Mouse (Mus musculus): ENCODE measurements around the gene Sumf1. TPM values are rescaled to one million over a fixed set of nuclear protein-coding genes. Genes with fewer than 3 reads are reported as not detected.

Sumf1 gene
- polyA plus RNA-seq, 1 experiment from 2014 or later = 22.7 TPM

DNA sequence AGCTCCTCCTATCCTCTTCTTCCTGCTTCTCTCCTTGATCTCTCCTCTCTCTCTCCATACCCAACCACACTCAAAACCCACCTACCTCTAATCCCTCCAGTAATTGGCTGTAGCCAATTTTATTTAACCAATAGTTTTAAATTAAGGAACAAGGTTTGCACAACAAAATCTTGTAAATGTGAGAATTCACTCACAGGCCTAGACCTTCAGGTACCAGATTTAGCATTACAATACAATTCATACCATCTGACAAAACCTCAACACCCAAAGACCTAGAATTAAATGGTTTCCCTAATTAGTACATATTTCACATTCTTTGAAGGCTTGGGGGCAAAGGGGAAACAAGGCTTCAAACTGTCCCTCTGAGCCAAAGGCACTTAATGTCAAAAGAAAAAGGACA is 78.0 kb downstream of the Sumf1 start:
- Histone ChIP-seq H3K4me3 (no peak overlapping the region), H3K4me1 (no peaks in the 10 kb centered on the region), H3K9ac (no peak overlapping the region), H3K27me3 (no peaks in the 10 kb centered on the region), H3K4me2 (replicated peaks) (no peak overlapping the region), H3K9me3 (no peaks in the 10 kb centered on the region), H3K27ac (no peak overlapping the region), H3K36me3 (no peaks in the 10 kb centered on the region)
- ATAC-seq (ENCODE audit: insufficient number of reproducible peaks, insufficient read depth, low FRiP score, low TSS enrichment) = no peak

DNA sequence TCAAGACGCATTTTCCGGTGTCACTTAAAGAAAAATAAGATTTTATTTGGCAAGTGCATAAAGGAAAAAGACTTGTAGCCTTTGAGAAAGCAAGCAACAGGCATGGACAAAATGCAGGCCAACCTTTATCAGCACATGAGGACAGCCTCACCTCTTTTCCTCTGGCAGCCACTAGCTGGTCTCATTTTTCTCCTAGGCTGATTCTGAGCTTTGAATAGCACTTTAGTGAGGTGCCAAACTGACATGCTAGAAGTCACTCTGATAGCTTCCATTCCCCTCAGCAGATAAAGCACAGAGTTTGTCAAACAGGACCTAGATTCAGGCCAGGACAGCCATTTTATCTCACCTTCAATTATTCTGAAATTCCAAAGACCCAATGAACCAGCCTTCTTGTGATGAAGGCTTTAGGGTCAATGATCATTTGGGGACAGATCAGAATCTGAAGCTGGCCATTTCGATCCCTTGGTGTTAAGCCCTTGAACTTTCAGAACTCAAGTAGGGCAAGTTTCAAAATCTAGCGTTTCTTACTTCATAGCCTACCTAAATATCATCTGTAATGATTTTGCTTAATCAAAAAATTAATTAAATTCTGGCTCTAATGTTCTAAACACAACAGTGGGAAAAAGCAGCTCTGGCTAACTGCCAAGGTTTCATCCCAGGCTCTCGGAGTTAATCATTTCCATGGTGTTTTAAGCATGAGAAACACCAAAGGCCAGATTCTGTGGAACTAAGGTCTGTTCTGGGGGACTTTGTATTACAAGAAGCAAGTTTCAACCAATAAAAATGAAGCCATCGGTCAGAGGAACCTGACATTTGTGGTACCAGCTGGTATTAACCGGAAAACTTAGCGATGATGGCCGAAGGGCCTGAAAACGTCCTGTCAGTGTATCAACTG is 83.2 kb downstream of the Sumf1 start:
- Histone ChIP-seq H3K36me3 (no peaks in the 10 kb centered on the region), H3K9ac (no peak overlapping the region), H3K27me3 (no peaks in the 10 kb centered on the region)

DNA sequence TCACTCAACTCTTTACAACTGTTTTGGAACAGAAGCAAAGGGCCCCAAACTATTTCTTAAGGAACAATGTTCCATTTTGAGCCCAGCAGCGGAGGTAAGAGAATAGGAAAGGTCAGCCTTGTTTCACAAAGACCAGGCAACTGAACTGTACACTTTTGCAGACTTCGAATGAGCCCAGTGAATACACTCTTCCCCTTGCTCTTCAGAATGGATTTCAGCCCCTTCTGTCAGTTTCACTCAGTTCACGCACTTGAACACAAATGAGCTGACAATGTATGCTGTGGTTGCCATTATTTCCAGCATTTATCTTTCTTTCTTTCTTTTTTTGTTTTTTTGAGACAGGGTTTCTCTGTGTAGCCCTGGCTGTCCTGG is 86.5 kb downstream of the Sumf1 start:
- Histone ChIP-seq H3K27ac (no peak overlapping the region), H3K9ac (no peak overlapping the region), H3K4me1 (no peaks in the 10 kb centered on the region), H3K36me3 (no peaks in the 10 kb centered on the region), H3K4me3 (no peak overlapping the region), H3K9me3 (no peaks in the 10 kb centered on the region), H3K4me2 (replicated peaks) (no peak overlapping the region), H3K27me3 (no peaks in the 10 kb centered on the region)
- no peak for ATAC-seq (ENCODE audit: insufficient number of reproducible peaks, insufficient read depth, low FRiP score, low TSS enrichment)
- WGBS = 83% methylated on average over 3 of the region's 3 CpGs

More for the DNA sequence above, 83.2 kb downstream of the Sumf1 start:
- Histone ChIP-seq H3K9me3 (no peaks in the 10 kb centered on the region), H3K27ac (no peak overlapping the region), H3K4me2 (replicated peaks) (no peak overlapping the region), H3K4me1 (no peaks in the 10 kb centered on the region), H3K4me3 (no peak overlapping the region)
- no peak for ATAC-seq (ENCODE audit: insufficient number of reproducible peaks, insufficient read depth, low FRiP score, low TSS enrichment)
- WGBS = 81% methylated on average over 10 of the region's 10 CpGs

DNA sequence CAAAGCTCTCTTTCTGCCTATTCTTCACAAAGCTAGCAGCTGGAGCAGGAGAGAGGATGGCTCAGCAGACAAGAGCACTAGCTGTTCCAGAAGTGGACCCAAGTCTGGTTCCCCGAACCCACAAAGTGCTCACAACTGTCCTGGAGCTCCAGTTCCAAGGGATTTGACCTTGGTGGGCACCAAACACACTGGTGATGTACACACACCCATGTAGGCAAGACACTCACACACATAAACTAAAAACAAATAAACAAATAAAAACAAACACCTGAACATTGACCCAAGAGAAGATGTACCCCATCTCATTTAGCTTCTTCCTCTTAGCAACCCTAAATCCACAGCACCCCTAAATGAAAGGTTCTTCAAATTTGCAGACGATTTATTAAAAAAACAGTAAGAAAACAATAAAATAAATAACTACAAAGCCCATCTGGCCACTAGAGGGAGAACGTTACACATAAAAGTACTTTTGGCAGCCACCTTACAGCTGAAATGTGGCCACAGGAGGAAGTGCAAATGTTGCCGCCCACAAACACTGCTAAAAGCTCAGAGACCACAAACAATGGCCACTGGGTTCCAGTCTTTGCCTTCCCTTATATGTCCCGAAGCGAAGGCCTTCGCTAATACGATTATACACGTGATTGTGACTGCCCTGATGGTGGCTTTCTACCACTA is 87.1 kb downstream of the Sumf1 start:
- Histone ChIP-seq H3K9ac (no peak overlapping the region), H3K9me3 (no peaks in the 10 kb centered on the region), H3K27ac (no peak overlapping the region), H3K4me3 (no peak overlapping the region), H3K4me2 (replicated peaks) (no peak overlapping the region), H3K27me3 (no peaks in the 10 kb centered on the region), H3K4me1 (no peaks in the 10 kb centered on the region), H3K36me3 (no peaks in the 10 kb centered on the region)
- no peak for ATAC-seq (ENCODE audit: insufficient number of reproducible peaks, insufficient read depth, low FRiP score, low TSS enrichment)
- 20% methylated on average over 9 of the region's 9 CpGs for WGBS

DNA sequence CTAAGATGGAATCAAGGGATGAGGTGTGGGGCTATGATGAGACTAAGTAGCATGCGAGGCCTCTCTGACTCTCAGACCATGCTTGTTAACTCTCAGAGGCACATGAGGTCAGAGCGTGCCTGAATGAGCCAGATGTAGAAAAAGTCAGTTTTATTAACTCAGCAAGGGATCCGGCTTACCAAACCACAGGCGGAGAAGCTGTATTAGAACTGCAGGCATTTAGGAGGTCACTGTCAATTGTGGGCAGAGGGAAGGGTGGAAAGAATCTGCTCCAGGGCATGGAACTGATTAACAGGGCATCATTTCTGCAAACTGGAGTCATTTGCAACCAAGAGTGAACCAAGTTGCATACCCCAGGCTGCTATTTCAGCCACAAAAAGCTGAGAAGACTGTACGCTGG is 89.9 kb downstream of the Sumf1 start:
- 35% methylated on average over 5 of the region's 5 CpGs for WGBS
- no peak for ATAC-seq (ENCODE audit: insufficient number of reproducible peaks, insufficient read depth, low FRiP score, low TSS enrichment)
- Histone ChIP-seq H3K4me1 (no peaks in the 10 kb centered on the region), H3K9ac (no peak overlapping the region), H3K36me3 (no peaks in the 10 kb centered on the region), H3K9me3 (no peaks in the 10 kb centered on the region), H3K27ac (no peak overlapping the region), H3K27me3 (no peaks in the 10 kb centered on the region), H3K4me2 (replicated peaks) (no peak overlapping the region), H3K4me3 (no peak overlapping the region)

DNA sequence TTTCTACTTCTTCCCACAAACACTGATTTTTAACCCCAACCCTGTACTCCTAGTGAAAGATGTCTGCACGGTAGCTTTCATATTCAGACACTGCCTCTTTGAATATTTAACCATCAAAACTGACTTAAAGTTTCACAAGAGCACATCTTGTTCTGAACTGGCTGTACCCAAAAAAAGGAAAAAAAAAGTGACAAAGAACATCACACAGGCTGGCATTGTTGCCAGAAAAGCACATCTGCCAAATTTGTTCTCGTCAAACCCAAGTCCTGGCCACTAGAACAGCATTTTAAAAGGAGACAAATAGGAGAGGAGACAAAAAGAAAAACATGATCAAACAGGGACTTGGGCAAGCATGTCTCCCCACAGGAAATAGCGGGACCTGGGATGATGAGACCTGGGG is 91.9 kb downstream of the Sumf1 start:
- no peak for ATAC-seq (ENCODE audit: insufficient number of reproducible peaks, insufficient read depth, low FRiP score, low TSS enrichment)
- Histone ChIP-seq H3K4me2 (replicated peaks) (no peak overlapping the region), H3K36me3 (no peaks in the 10 kb centered on the region), H3K9me3 (no peaks in the 10 kb centered on the region), H3K4me3 (no peak overlapping the region), H3K9ac (no peak overlapping the region), H3K27ac (no peak overlapping the region), H3K4me1 (no peaks in the 10 kb centered on the region), H3K27me3 (no peaks in the 10 kb centered on the region)
- WGBS = 79% methylated on average over 3 of the region's 3 CpGs

DNA sequence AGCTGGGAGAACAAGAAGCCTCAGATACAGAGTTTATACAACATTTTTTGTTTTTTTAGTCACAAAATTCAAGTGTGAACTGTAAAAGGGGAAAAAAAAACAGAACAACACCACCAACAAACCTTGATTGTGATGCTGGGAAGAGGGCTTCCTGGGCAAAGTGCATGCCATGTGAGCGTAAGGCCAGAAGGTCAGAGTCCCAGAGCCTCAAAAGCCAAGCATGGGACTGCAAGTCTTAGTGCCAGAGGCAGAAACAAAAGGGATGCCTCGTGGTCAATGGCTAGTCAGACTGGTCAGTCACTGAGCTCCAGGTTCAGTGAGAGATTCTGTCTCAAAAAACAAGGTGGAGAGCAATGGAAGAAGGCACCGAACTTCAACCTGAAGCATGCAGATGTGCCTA is 92.7 kb downstream of the Sumf1 start:
- ATAC-seq (ENCODE audit: insufficient number of reproducible peaks, insufficient read depth, low FRiP score, low TSS enrichment) = no peak
- WGBS = 75% methylated on average over 3 of the region's 3 CpGs
- no peaks in the 10 kb centered on the region for H3K36me3 ChIP-seq
- no peaks in the 10 kb centered on the region for H3K4me1 ChIP-seq
- no peaks in the 10 kb centered on the region for H3K9me3 ChIP-seq
- no peak overlapping the region for H3K9ac ChIP-seq
- H3K4me2 ChIP-seq (replicated peaks) = no peak overlapping the region
- no peak overlapping the region for H3K4me3 ChIP-seq
- no peak overlapping the region for H3K27ac ChIP-seq
- H3K27me3 ChIP-seq = no peaks in the 10 kb centered on the region

DNA sequence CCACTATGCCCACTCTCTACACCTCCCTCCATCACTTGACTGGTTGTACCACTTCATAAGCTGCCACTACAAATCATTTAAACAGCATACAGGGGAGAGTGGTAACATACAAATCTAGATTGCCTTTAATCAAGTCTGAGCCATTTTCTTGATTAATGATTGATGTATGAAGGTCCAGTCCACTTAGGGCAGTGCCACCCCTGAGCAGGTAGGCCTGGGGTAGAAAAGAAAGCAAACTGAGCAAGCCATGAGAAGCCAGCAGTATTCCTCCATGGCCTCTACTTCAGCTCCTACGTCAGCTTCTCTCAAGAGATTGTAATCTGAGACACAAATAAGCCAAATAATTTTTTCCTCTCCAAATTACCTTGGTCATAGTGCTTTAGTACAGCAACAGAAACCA is 94.1 kb downstream of the Sumf1 start:
- no peak overlapping the region for H3K4me3 ChIP-seq
- no peaks in the 10 kb centered on the region for H3K27me3 ChIP-seq
- H3K27ac ChIP-seq = no peak overlapping the region
- no peak overlapping the region for H3K9ac ChIP-seq
- no peak for ATAC-seq (ENCODE audit: insufficient number of reproducible peaks, insufficient read depth, low FRiP score, low TSS enrichment)
- no peak overlapping the region for H3K4me2 ChIP-seq (replicated peaks)
- no peaks in the 10 kb centered on the region for H3K4me1 ChIP-seq
- no peaks in the 10 kb centered on the region for H3K36me3 ChIP-seq
- H3K9me3 ChIP-seq = no peaks in the 10 kb centered on the region
- WGBS = 24% methylated on average over 1 of the region's 1 CpGs

DNA sequence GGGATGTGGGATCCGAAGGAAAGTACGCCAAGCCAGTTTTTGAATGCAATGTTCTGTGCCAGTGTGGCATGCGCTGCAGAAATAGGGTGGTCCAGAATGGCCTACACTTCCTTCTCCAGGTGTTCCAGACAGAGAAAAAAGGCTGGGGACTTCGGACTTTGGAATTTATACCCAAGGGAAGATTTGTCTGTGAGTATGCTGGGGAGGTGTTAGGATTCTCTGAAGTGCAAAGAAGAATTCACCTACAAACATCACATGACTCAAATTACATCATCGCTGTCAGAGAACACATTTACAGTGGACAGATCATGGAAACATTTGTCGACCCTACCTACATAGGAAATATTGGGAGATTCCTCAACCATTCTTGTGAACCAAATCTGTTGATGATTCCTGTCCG is 109.5 kb downstream of the Sumf1 start:
- H3K4me3 ChIP-seq = no peak overlapping the region
- H3K27me3 ChIP-seq = no peaks in the 10 kb centered on the region
- no peak overlapping the region for H3K4me2 ChIP-seq (replicated peaks)
- H3K27ac ChIP-seq = no peak overlapping the region
- ATAC-seq (ENCODE audit: insufficient number of reproducible peaks, insufficient read depth, low FRiP score, low TSS enrichment) = no peak
- 93% methylated on average over 7 of the region's 7 CpGs for WGBS
- H3K9ac ChIP-seq = no peak overlapping the region
- H3K9me3 ChIP-seq = no peaks in the 10 kb centered on the region
- 0 out of 2 replicates have a peak, but pooled peaks cover 15% of the 10 kb centered on the region for H3K36me3 ChIP-seq
- H3K4me1 ChIP-seq = no peaks in the 10 kb centered on the region

DNA sequence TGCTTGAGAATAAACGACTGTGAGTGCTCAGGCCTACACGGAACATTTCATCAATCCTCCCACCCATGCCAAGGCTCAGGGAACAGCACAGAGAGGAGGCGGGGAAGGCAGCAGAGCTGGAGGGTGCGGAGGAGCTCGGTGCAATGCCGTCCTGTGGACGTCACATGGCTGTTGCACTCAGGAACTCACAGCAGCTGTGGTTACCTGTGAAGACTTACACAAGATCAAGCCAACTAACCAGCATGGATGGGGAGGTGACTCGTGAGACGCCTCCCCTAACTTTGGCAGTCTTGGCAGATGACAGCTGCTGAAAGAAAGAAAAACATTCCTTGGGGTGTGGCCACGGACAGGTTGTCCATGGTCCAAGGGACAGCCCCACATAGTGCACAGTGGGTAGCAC is 110.8 kb downstream of the Sumf1 start:
- Histone ChIP-seq H3K4me1 (no peaks in the 10 kb centered on the region), H3K27ac (no peak overlapping the region), H3K9me3 (no peaks in the 10 kb centered on the region), H3K4me2 (replicated peaks) (no peak overlapping the region), H3K36me3 (0 out of 2 replicates have a peak, but pooled peaks cover 15% of the 10 kb centered on the region), H3K9ac (no peak overlapping the region), H3K27me3 (no peaks in the 10 kb centered on the region), H3K4me3 (no peak overlapping the region)
- WGBS = 89% methylated on average over 10 of the region's 10 CpGs
- no peak for ATAC-seq (ENCODE audit: insufficient number of reproducible peaks, insufficient read depth, low FRiP score, low TSS enrichment)

DNA sequence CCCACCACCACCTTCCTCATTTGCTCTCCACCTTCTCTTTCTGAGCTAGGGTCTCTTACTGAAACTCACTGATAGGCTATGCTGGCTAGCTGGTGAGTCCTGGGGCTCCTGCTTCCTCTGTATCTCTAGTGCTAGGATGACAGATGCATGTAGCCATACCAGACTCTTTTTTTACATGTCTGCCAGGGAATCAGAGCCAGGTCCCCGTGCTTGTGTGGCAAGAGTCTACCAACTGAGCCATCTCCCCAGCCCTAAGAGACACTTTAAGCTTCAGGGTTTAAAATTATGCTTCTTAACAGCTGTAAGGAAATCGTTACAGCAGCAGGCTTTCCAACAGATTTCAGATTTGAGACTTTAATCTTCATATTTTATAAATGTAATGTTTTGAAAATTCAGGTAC is 111.5 kb downstream of the Sumf1 start:
- no peaks in the 10 kb centered on the region for H3K27me3 ChIP-seq
- H3K9ac ChIP-seq = no peak overlapping the region
- no peak overlapping the region for H3K4me3 ChIP-seq
- 87% methylated on average over 2 of the region's 2 CpGs for WGBS
- H3K27ac ChIP-seq = no peak overlapping the region
- no peak overlapping the region for H3K4me2 ChIP-seq (replicated peaks)
- ATAC-seq (ENCODE audit: insufficient number of reproducible peaks, insufficient read depth, low FRiP score, low TSS enrichment) = no peak
- no peaks in the 10 kb centered on the region for H3K9me3 ChIP-seq
- H3K4me1 ChIP-seq = no peaks in the 10 kb centered on the region
- H3K36me3 ChIP-seq = 0 out of 2 replicates have a peak, but pooled peaks cover 15% of the 10 kb centered on the region

DNA sequence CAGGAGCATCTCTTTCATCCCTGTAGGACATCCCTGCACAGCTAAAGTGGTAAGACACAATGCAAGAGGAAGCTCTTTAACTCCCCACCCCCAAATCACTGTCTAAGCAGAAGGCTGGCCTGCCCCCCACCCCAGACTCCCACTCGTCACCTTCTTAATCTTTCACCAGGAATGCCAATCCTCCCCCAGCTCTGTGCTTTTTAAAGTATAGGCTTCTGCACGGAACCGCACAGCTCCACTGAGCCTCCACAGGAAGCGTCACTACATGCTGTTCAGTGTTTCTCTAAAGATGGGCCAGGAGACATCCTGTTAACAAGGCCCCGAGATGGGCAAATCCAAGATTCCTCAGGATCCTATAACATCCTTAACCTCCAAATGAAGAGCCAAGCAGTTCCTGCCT is 112.3 kb downstream of the Sumf1 start:
- H3K36me3 ChIP-seq = 0 out of 2 replicates have a peak, but pooled peaks cover 15% of the 10 kb centered on the region
- no peak for ATAC-seq (ENCODE audit: insufficient number of reproducible peaks, insufficient read depth, low FRiP score, low TSS enrichment)
- no peak overlapping the region for H3K4me3 ChIP-seq
- no peaks in the 10 kb centered on the region for H3K4me1 ChIP-seq
- no peaks in the 10 kb centered on the region for H3K9me3 ChIP-seq
- 83% methylated on average over 5 of the region's 5 CpGs for WGBS
- no peak overlapping the region for H3K27ac ChIP-seq
- H3K9ac ChIP-seq = no peak overlapping the region
- no peak overlapping the region for H3K4me2 ChIP-seq (replicated peaks)
- H3K27me3 ChIP-seq = no peaks in the 10 kb centered on the region
